Mouse (Mus musculus): Measurements from ENCODE around the gene Atp5g2. TPM values are rescaled to one million over a fixed set of nuclear protein-coding genes. Genes with fewer than 3 reads are reported as not detected.
A peak's percentile ranks its signal among the peaks of the same experiment; 100 is the strongest.

The Atp5g2 gene
- polyA plus RNA-seq (2012; ENCODE audit: insufficient read depth, low replicate concordance): 10.2 and 125 TPM in 2 replicates

DNA sequence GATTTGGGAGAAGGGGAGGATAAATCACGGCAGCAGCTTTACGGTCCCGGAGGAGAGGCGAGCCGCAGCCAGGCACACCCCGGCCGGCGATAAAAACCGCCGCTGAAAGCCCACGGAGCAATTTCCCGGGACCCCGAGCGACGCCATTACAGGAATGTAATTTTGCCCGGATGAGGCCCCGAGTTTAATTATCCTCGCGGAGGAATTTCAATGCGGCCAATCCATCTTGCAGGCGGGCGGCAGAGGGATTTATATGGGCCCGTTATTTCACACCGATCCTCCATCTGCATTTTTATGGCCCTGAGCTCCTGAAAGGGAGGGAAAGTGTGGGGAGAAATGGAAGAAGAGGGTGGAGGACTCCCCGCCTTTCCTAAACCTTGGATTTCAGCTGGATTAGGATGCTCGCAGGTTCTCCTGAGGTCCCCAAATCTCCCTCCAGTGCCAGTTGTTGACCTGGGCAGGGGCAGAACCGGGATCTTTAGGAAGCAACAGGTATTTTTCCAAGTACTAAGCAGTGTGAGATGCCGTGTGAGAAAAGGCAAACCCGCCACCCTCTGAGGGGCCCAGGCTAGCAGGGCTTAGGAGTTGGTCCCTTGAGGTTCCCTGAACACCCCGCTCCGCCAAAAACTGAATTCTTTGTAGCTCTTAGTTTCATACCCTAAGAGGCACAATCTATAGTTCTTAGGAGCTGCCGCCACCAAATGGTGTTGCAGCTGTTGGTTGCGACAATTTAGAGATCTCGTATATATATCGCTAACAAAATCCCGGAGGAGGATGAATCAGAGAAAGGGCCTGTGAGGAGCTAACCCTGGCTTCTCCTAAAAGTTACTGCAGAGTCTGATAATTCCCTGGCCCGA lies at the start of gene Atp5g2:
Gene Atp5g2 (minus strand): TSS at position 138 of the 857 bp plus-strand sequence.
- peaks cover 28% of the 10 kb centered on the region for H3K27me3 ChIP-seq (replicated peaks)
- peaks cover 36% of the 10 kb centered on the region for H3K4me1 ChIP-seq
- peaks cover 20% of the 10 kb centered on the region for H3K36me3 ChIP-seq (replicated peaks; ENCODE audit: low read length)
- H3K4me3 ChIP-seq (replicated peaks): peak within 1 kb of the TSS; percentile 96
- peaks cover 11% of the 10 kb centered on the region for H3K9me3 ChIP-seq
- no peak for TF ChIP-seq FLI1 (IDR thresholded peaks at IDR 0.05; ENCODE audit: low read length)
- no peak for TF ChIP-seq GATA1 (IDR thresholded peaks at IDR 0.05; ENCODE audit: borderline replicate concordance, low read length)

DNA sequence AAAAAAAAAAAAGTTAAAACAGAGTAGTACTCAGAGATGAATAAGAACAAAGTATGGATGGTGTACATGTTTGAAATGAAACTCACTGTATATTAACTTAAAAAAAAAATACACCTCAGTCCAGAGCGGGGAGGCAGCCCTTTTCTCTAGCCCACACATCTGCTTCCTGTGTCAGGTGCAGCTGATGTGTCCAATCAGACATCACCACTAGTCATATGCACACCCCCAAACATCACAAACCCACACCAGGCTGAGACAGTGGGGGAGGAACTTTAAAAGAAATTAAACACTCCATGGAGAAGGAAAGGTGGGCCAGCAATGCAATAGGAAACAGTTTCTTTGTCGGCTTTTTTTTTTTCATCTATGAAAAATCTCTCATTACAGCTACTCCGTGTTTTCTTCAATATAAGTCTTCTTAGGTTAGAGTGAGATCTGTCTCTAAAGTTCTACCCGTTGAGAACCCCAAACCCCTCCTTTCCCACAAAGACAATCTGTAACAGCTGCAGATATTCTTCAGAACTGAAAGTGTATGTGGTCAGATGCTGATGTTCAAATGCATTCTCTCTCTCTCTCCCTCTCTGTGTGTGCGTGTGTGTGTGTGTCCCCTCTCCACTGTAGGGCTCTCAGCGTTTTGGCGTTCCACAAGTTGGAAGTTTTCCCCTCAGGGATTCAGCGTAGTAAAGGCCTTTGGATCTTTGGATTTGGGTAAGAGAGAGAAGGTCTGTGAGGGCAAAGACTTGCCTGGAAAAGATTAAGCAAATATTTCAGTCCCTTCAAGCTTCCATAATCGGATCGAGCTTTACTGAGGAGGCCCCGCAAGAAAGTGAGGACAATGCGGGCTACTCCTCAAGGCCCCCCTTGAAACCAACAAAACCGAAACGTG lies 49.1 kb upstream of the Atp5g2 start:
- Histone ChIP-seq H3K9me3 (0 out of 2 replicates have a peak, but pooled peaks cover 3% of the 10 kb centered on the region), H3K4me3 (replicated peaks) (peak overlapping the region; percentile 92), H3K27me3 (replicated peaks) (no peaks in the 10 kb centered on the region), H3K4me1 (peaks cover 14% of the 10 kb centered on the region), H3K36me3 (replicated peaks; ENCODE audit: low read length) (peaks cover 37% of the 10 kb centered on the region)
- TF ChIP-seq GATA1 (IDR thresholded peaks at IDR 0.05; ENCODE audit: borderline replicate concordance, low read length) (no peak), FLI1 (IDR thresholded peaks at IDR 0.05; ENCODE audit: low read length) (no peak)

DNA sequence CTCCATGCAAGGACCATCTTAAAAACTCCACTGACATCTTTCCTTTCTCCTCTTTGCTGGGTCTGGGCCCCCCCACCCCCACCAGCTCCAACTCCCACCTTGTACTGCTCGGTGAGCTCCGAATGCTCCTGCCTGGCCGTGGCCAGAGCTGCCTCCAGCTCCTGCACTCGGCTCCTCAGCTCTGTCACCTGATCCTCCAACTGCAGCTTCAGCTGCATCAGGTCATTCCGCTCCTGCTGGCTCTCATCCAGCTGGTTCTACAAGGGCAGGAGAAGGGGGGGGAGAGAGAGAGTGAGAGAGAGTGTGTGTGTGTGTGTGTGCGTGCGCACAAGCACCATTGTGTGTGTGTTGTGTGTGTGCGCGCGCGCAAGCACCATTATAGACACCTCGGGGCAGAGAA lies 44.0 kb upstream of the Atp5g2 start:
- Histone ChIP-seq H3K36me3 (replicated peaks; ENCODE audit: low read length) (peaks cover 83% of the 10 kb centered on the region), H3K4me1 (peaks cover 4% of the 10 kb centered on the region), H3K27me3 (replicated peaks) (peaks cover 7% of the 10 kb centered on the region), H3K9me3 (no peaks in the 10 kb centered on the region), H3K4me3 (replicated peaks) (no peak overlapping the region)
- TF ChIP-seq FLI1 (IDR thresholded peaks at IDR 0.05; ENCODE audit: low read length) (no peak), GATA1 (IDR thresholded peaks at IDR 0.05; ENCODE audit: borderline replicate concordance, low read length) (no peak)

DNA sequence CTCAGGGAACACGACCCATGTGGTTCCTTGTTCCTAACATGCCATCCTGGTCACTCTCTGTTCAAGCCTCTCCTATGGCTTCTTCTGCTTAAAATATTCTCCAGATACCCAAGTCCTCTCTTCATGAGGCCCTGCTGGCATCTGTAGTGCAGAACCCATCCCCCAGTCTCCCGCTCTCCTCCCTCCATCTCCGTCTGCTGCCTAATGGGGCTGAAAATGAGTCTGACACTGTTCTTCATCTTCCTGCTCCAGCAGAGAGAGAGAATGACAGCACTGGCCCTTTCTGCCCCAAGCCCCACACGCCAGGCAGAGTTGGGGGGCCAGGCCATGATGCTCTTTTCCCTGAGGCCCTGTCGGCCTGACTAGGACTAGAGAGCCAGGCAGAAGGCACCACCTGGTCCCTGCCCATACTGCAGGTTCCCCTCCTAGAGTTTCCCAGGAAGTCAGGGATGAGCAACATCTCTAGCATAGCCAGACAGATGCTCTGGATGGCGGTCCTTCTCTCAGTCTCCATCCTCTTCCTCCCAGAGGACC lies 35.7 kb upstream of the Atp5g2 start:
- Histone ChIP-seq H3K4me3 (replicated peaks) (no peak overlapping the region), H3K36me3 (replicated peaks; ENCODE audit: low read length) (peaks cover 58% of the 10 kb centered on the region), H3K4me1 (peaks cover 16% of the 10 kb centered on the region), H3K27me3 (replicated peaks) (peaks cover 38% of the 10 kb centered on the region), H3K9me3 (no peaks in the 10 kb centered on the region)
- no peak for TF ChIP-seq FLI1 (IDR thresholded peaks at IDR 0.05; ENCODE audit: low read length)

DNA sequence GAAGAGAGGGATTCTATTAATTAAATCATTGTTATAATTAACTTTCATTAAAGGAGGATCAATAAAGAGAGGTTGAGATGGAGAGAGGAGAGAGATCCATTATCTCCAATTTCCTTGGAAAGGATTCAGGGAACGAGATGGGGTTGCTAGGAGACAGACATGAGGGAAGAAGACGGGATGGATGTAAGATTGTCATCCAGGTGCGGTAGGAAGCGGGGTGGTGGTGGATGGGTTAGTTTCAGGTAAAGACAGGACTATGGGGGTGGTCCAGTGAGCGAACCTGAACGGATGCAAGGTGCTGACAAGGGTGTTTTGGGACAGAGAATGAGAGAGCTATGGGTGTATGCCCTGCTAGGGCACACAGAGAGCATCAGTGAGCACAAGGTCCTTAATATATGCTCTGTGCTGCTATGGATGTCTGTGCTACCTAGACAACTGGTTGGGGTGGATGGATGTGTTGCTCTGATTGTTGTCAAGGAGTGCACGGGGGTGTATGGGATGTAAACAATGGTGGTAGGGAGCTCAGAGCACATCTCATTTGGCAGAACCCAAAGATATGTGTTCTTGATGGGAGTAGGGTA lies 33.9 kb upstream of the Atp5g2 start:
- H3K27me3 ChIP-seq (replicated peaks): peaks cover 37% of the 10 kb centered on the region
- TF ChIP-seq GATA1 (IDR thresholded peaks at IDR 0.05; ENCODE audit: borderline replicate concordance, low read length): no peak
- H3K4me1 ChIP-seq: peaks cover 16% of the 10 kb centered on the region
- H3K9me3 ChIP-seq: no peaks in the 10 kb centered on the region
- no peak overlapping the region for H3K4me3 ChIP-seq (replicated peaks)
- H3K36me3 ChIP-seq (replicated peaks; ENCODE audit: low read length): peaks cover 43% of the 10 kb centered on the region

- peaks cover 37% of the 10 kb centered on the region for H3K36me3 ChIP-seq (replicated peaks; ENCODE audit: low read length)
These were observed 33.2 kb upstream of the Atp5g2 start for GRCm38 (mm10) chr15:102705226-102705894.

GRCm38 (mm10) chr15:102704806-102705205 lies 32.7 kb upstream of the Atp5g2 start:
- H3K4me1 ChIP-seq: peaks cover 16% of the 10 kb centered on the region
- H3K4me3 ChIP-seq (replicated peaks): no peak overlapping the region
- TF ChIP-seq GATA1 (IDR thresholded peaks at IDR 0.05; ENCODE audit: borderline replicate concordance, low read length) (no peak), FLI1 (IDR thresholded peaks at IDR 0.05; ENCODE audit: low read length) (no peak)
- H3K36me3 ChIP-seq (replicated peaks; ENCODE audit: low read length): peaks cover 32% of the 10 kb centered on the region
- peaks cover 46% of the 10 kb centered on the region for H3K27me3 ChIP-seq (replicated peaks)
- no peaks in the 10 kb centered on the region for H3K9me3 ChIP-seq

More at GRCm38 (mm10) chr15:102705226-102705894, 33.2 kb upstream of the Atp5g2 start:
- H3K4me1 ChIP-seq: peaks cover 16% of the 10 kb centered on the region
- H3K27me3 ChIP-seq (replicated peaks): peaks cover 41% of the 10 kb centered on the region
- H3K9me3 ChIP-seq: no peaks in the 10 kb centered on the region
- no peak overlapping the region for H3K4me3 ChIP-seq (replicated peaks)
- TF ChIP-seq FLI1 (IDR thresholded peaks at IDR 0.05; ENCODE audit: low read length): no peak
- TF ChIP-seq GATA1 (IDR thresholded peaks at IDR 0.05; ENCODE audit: borderline replicate concordance, low read length): no peak

DNA sequence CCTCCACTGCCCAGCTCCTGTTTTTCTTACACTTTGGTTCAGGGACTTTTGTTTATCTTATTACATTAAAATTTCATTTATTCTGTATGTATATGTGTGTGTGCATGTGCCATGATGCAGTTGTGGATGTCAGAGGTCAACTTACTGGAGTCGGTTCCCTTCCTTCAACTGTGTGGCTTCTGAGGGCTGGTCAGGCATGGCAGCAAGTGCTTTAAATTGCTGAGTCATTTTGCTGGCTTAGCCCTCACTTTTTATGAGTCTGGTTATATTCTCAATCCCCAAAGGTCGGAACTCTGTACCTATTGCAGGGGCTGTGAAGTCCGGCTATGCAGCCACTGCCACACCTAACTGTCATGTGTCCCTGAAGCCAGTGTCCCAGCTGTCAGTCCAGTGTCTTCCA lies 30.8 kb upstream of the Atp5g2 start:
- H3K9me3 ChIP-seq: no peaks in the 10 kb centered on the region
- peaks cover 20% of the 10 kb centered on the region for H3K4me1 ChIP-seq
- peaks cover 51% of the 10 kb centered on the region for H3K27me3 ChIP-seq (replicated peaks)
- peaks cover 14% of the 10 kb centered on the region for H3K36me3 ChIP-seq (replicated peaks; ENCODE audit: low read length)
- TF ChIP-seq GATA1 (IDR thresholded peaks at IDR 0.05; ENCODE audit: borderline replicate concordance, low read length) (no peak), FLI1 (IDR thresholded peaks at IDR 0.05; ENCODE audit: low read length) (no peak)
- no peak overlapping the region for H3K4me3 ChIP-seq (replicated peaks)

- no peaks in the 10 kb centered on the region for H3K36me3 ChIP-seq (replicated peaks; ENCODE audit: low read length)
- H3K27me3 ChIP-seq (replicated peaks): peaks cover 80% of the 10 kb centered on the region
- no peak for TF ChIP-seq GATA1 (IDR thresholded peaks at IDR 0.05; ENCODE audit: borderline replicate concordance, low read length)
- TF ChIP-seq FLI1 (IDR thresholded peaks at IDR 0.05; ENCODE audit: low read length): no peak
- H3K9me3 ChIP-seq: no peaks in the 10 kb centered on the region
- H3K4me1 ChIP-seq: peaks cover 8% of the 10 kb centered on the region
- no peak overlapping the region for H3K4me3 ChIP-seq (replicated peaks)
These were observed 26.0 kb upstream of the Atp5g2 start for GRCm38 (mm10) chr15:102698193-102698592.
